Comparison of ENCODE assay signal across 1 mouse cellular context in genomic region chr13:22001346-22001745, GRCm38 (mm10).
TF ChIP-seq lines count a peak whose summit lies in the region.

No protein-coding gene starts in this region.

TF ChIP-seq in myocyte, 11 proteins besides CTCF, POLR2A, EP300 and RAD21 (continued from another document):
- TF ChIP-seq MAX (IDR thresholded peaks at IDR 0.05; ENCODE audit: low read depth) (no peak), USF1 (IDR thresholded peaks at IDR 0.05; ENCODE audit: low read depth) (no peak), TCF3 (IDR thresholded peaks at IDR 0.05; ENCODE audit: insufficient read length, low read depth) (no peak)
